Mouse (Mus musculus) duodenum, adult 2 months (tissue): Measurements from ENCODE around the gene Prss53. TPM values are rescaled to one million over a fixed set of nuclear protein-coding genes. Genes with fewer than 3 reads are reported as not detected.

Experiments
- polyA plus RNA-seq: library from polyadenylated mRNA; depleted of rRNA; stranded (reverse); fragments of >200 nt; gene quantifications from 2 replicates; pipeline ENCODE4 v1.2.3, GENCODE M21; 2012; ENCODE audit warnings: low replicate concordance; rRNA removed

Prss53 gene
- 1.5 and 1.8 TPM in 2 replicates for polyA plus RNA-seq

DNA sequence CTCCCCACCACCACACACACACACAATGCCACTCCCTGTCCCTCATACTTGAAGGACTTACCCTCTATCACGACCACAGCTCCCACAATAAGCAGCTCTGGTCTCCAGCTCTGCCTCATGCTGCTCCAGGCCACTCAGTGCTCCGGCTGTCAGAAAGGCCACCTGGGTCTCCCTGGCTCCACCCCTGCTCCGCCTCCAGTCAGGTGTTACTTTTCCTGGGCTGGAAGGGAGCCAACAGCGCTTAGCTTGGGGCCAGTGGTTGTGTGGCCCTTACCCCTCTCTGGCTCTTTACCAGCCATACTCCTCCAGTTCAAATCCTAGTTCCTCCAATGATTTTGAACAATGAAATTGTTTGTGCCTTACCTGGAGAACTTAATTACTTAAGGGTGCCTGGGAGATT is at the start of gene Prss53:
Prss53 (minus strand) TSS at position 173 of the 400 bp plus-strand sequence.

DNA sequence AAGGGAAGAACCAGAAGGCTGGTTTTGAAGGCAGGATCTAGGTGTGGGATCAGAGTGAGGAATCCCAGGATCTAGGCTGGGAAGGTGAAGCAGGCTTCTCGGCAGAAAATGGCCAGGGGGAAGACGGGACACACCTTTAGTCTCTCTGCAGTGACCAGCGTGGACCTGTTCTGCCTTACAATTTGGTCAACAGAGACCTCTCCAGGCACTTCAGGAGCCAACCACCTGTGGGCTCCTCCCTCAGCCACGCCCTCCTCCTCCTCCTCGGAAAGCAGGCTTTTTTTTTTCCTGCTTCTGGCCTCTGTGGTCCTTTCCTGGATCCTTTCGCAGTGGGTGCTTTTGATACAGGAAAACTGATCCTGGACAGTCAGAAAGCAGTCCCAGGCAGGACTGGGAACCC is 39.2 kb upstream of the Prss53 start, which contains the start of gene Prss8:
Prss8 (minus strand) TSS at position 182 of the 400 bp plus-strand sequence.

DNA sequence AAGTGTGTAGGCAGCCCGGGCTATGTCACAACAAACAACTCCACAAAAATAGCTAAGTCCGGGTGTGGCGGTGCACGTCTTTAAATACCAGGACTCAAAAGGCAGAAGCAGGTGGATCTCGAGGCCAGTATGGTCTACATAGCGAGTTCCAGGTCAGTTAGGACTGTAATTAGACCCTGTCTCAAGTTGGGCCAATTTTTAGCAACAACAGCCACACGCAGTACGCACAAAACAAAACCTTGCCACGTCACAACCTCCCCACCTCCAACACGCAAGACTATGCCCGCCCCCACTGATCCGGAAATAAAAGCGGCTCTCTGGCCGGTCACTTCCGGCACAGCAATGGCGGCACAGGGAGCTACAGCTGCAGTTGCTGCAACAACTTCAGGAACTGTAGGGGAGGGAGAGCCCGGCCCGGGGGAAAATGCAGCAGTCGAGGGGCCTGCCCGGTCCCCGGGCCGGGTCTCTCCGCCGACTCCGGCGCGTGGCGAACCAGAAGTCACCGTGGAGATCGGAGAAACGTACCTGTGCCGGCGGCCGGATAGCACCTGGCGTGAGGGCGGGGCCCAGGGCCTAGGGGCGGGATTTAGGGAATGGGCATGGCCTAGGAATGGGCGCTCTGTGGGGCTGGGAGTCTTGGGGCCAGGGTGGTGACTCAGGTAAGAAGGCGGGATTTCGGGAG is 21.6 kb upstream of the Prss53 start, which contains the start of gene Kat8:
Kat8 (plus strand) TSS at position 327 of the 682 bp plus-strand sequence.

DNA sequence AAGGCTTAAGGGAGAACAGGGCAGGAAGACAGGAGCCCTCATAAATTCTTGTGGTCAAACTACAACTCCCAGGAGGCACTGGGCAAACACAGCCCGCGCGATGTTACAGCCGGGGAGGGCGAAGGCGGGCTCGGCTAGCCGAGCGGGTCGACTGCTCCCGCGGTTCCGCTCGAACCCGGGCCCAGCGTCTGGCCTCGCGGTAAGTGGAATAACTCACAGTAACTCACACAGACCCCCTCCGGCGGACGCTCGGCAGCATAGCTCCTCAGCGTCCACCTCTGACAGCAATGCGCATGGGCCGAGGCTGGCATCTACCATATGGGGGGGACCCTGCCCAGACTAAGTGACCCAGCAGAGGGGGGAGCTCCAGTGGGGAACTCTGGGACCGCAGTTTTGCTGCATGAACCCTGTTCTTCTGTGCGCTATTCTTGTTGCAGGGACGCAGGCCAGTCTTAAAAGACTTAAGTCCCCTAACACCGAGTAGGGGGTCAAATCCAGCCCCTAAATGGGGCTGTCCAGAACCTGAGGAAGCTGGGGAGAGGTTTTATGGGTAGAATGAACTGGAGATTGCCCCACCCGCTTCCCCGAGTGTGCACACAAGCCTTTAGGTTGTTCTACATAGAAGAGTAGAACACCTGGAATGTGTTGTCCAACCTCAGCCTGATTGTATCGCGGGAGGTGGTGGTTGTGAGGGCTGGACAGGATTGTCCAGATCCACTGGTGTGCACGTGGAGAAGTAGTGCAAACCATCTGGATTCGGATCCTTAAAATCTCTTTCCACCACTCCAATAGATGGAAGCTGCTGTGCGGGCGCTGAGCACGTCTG is 13.4 kb upstream of the Prss53 start, which contains the start of gene Bckdk:
Bckdk (plus strand) TSS at position 112 of the 826 bp plus-strand sequence.

DNA sequence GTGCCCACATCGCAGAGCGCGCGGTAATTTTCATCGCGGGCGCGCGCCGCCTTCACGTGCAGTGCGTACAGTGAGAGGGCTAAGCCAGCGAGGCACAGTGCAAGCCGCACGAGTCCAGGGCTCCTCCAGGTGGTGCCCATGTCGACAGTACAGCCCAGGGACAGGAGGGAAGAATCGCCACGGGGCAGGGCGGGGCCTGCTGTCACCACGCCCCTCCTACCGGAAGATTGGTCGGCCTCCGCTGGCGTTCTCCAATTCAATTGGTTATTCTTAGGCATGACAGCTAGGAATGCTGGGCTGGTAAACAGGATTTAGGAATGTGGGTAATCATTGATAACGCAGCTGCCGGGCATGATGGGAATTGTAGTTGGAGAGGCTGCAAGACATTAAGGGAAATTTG is 4.7 kb upstream of the Prss53 start, which contains the start of the genes Gm21974 and Vkorc1:
Gm21974 (minus strand) TSS at position 13 of the 400 bp plus-strand sequence.
Vkorc1 (minus strand) TSS at position 176 of the 400 bp plus-strand sequence.

DNA sequence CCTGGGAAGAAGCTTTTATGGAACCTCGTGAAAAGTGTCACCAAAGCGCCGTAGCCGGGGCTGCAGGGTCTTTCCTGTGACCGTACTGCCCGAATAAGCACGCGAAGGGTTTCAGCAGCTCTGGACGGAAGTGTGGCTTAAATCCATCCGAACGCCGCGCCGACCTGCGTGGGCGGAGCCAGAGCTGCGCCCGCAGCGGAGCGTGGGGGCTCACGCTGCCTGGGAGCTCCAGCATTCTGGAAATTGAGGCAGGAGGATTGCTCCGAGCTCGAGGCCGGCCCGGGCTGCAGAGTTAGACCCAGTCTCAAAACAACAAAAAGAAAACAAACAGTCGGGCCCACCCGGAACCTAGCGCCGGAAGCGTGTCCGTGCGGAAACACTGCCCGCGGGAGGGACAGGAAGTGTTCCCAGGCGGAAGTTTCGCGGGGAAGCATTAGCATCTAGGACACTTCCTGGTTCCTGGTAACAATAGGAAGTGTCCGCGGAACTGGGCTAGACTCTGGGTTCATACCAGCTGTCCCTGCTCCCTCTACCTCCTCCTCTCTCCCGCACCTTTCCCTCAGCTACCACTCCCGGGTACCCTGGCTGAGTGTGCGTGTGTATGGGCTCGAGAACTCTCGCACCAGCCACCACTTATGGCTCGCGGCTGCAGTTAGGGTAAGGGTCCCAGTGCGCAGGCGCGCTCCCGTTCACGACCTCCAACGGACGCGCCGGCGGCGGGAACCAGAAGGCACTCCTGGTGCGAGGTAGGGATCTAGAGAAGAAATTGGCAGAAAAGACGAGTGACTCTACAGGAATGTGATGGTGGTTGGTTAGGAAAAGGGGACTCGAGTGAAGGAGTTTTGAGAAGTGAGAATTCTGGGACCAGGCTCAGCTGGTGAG is 14.1 kb downstream of the Prss53 start, which contains the start of gene Zfp668:
Zfp668 (minus strand) TSS at position 362 of the 882 bp plus-strand sequence.

DNA sequence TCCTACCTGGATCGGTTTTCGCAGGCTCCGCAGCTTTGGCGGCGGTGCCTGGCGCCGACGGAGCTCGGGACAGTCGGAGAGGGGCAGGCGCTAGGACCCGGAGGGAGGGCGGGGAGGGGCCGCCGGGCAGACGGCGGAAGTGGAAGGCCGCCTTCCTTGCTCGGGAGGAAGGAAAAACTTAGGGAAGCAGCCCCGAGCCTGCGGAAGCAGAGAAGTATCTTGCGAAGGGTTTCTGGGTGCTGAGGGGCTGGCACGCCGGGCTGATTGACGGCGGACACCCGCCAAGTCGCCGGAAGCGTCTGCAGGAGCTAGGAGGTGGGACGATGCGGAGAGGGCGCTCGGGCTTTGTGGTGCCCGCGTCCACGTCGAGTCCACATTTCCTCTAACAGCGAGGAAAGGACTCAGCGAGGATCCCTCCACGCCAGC is 14.7 kb downstream of the Prss53 start, which contains the start of gene Zfp646:
Zfp646 (plus strand) TSS at position 181 of the 426 bp plus-strand sequence.

Other genes with a start within 250 kb of the Prss53 start
- gene Bcl7c, start 182.0 kb downstream of the Prss53 start, polyA plus RNA-seq, result 30.7 and 46.2 TPM in 2 replicates
- gene Ctf1, start 178.2 kb downstream of the Prss53 start, polyA plus RNA-seq, result 18.0 and 22.0 TPM in 2 replicates
- gene Ctf2, start 158.8 kb downstream of the Prss53 start, polyA plus RNA-seq, result not detected in 2 replicates
- gene Fbxl19, start 146.4 kb downstream of the Prss53 start, polyA plus RNA-seq, result 51.0 and 74.6 TPM in 2 replicates
- 23.5 and 26.0 TPM in 2 replicates for gene Orai3, start 121.2 kb downstream of the Prss53 start, polyA plus RNA-seq
- 6.8 and 8.0 TPM in 2 replicates for gene Setd1a, start 114.3 kb downstream of the Prss53 start, polyA plus RNA-seq
- not detected in 2 replicates for gene Gm49388, start 105.4 kb downstream of the Prss53 start, polyA plus RNA-seq
- gene Hsd3b7, start 90.4 kb downstream of the Prss53 start, polyA plus RNA-seq, result 39.8 and 42.6 TPM in 2 replicates
- gene Stx4a, start 66.7 kb downstream of the Prss53 start, polyA plus RNA-seq, result 40.2 and 59.7 TPM in 2 replicates
- gene Stx1b, start 66.4 kb downstream of the Prss53 start, polyA plus RNA-seq, result 2.0 and 3.3 TPM in 2 replicates
- gene Zfp646, start 14.7 kb downstream of the Prss53 start, polyA plus RNA-seq, result 9.2 and 11.9 TPM in 2 replicates
- gene Zfp668, start 14.1 kb downstream of the Prss53 start, polyA plus RNA-seq, result 5.1 and 6.8 TPM in 2 replicates
- gene Gm21974, start 4.5 kb upstream of the Prss53 start, polyA plus RNA-seq, result 0.49 TPM in 1 of 2 replicates, not detected in the other
- 81.2 and 108 TPM in 2 replicates for gene Vkorc1, start 4.6 kb upstream of the Prss53 start, polyA plus RNA-seq
- 81.7 and 85.2 TPM in 2 replicates for gene Bckdk, start 13.1 kb upstream of the Prss53 start, polyA plus RNA-seq
- gene Kat8, start 21.5 kb upstream of the Prss53 start, polyA plus RNA-seq, result 6.3 and 8.2 TPM in 2 replicates
- 33.6 and 89.6 TPM in 2 replicates for gene Prss8, start 39.1 kb upstream of the Prss53 start, polyA plus RNA-seq
- 4.5 and 5.9 TPM in 2 replicates for gene Prss36, start 55.8 kb upstream of the Prss53 start, polyA plus RNA-seq
- 92.7 and 112 TPM in 2 replicates for gene Fus, start 76.5 kb upstream of the Prss53 start, polyA plus RNA-seq
- gene Pycard, start 102.9 kb upstream of the Prss53 start, polyA plus RNA-seq, result 473 and 516 TPM in 2 replicates
- 7.3 and 7.8 TPM in 2 replicates for gene Trim72, start 113.0 kb upstream of the Prss53 start, polyA plus RNA-seq
- 2.8 TPM in 2 replicates for gene Itgam, start 171.7 kb upstream of the Prss53 start, polyA plus RNA-seq
- 0.04 TPM in 1 of 2 replicates, not detected in the other for gene Gm49368, start 171.7 kb upstream of the Prss53 start, polyA plus RNA-seq
- 2.2 and 5.2 TPM in 2 replicates for gene Itgax, start 238.6 kb upstream of the Prss53 start, polyA plus RNA-seq